Mouse (Mus musculus) right cerebral cortex, postnatal 25 days (tissue): ENCODE data around the gene Gnaq.
"Not testable (repeated sequence)": the region's sequence is repeated elsewhere in the genome, so short reads cannot be mapped to it uniquely, and the experiment has no call there.

Experiments
- DNase-seq: peaks from one replicate; pipeline ENCODE4 v3.0.0; 2022

Gnaq gene

GRCm38 (mm10) chr19:16132791-16132864, at the start of gene Gnaq:
TSS of gene Gnaq (plus strand) at chr19:16132831.
- no peak for DNase-seq

GRCm38 (mm10) chr19:16083981-16084630, 48.5 kb upstream of the Gnaq start:
- DNase-seq = not testable (repeated sequence)

GRCm38 (mm10) chr19:16085248-16085647, 47.4 kb upstream of the Gnaq start:
- DNase-seq = no peak

- DNase-seq = no peak
These were observed 46.5 kb upstream of the Gnaq start for GRCm38 (mm10) chr19:16086154-16086553.

GRCm38 (mm10) chr19:16086581-16086980, 46.0 kb upstream of the Gnaq start:
- DNase-seq = no peak

- no peak for DNase-seq
These were observed 45.2 kb upstream of the Gnaq start for GRCm38 (mm10) chr19:16087391-16087790.

GRCm38 (mm10) chr19:16093616-16094015, 39.0 kb upstream of the Gnaq start:
- DNase-seq = no peak

- no peak for DNase-seq
These were observed 22.7 kb upstream of the Gnaq start for GRCm38 (mm10) chr19:16109901-16110300.

- no peak for DNase-seq
These were observed 22.0 kb upstream of the Gnaq start for GRCm38 (mm10) chr19:16110670-16111069.

- no peak for DNase-seq
These were observed 19.3 kb upstream of the Gnaq start for GRCm38 (mm10) chr19:16113295-16113694.

GRCm38 (mm10) chr19:16118421-16118820, 14.2 kb upstream of the Gnaq start:
- DNase-seq = no peak

- DNase-seq = no peak
These were observed 11.3 kb upstream of the Gnaq start for GRCm38 (mm10) chr19:16121301-16121700.

GRCm38 (mm10) chr19:16128715-16129114, 3.9 kb upstream of the Gnaq start:
- DNase-seq = no peak

- DNase-seq = no peak
These were observed 3.5 kb upstream of the Gnaq start for GRCm38 (mm10) chr19:16129171-16129570.

GRCm38 (mm10) chr19:16130476-16130875, 2.2 kb upstream of the Gnaq start:
- DNase-seq = no peak

GRCm38 (mm10) chr19:16131831-16132230, 800 bp upstream of the Gnaq start:
- DNase-seq = peak; percentile 21

- peak; percentile 88 for DNase-seq
These were observed 266 bp upstream of the Gnaq start for GRCm38 (mm10) chr19:16132340-16132790.

GRCm38 (mm10) chr19:16132865-16133720, 462 bp downstream of the Gnaq start:
- peak; percentile 75 for DNase-seq

GRCm38 (mm10) chr19:16133721-16134570, 1.3 kb downstream of the Gnaq start:
- no peak for DNase-seq

- no peak for DNase-seq
These were observed 5.5 kb downstream of the Gnaq start for GRCm38 (mm10) chr19:16138064-16138580.

GRCm38 (mm10) chr19:16140710-16141109, 8.1 kb downstream of the Gnaq start:
- DNase-seq = no peak

- DNase-seq = no peak
These were observed 9.2 kb downstream of the Gnaq start for GRCm38 (mm10) chr19:16141857-16142256.

- DNase-seq = no peak
These were observed 10.4 kb downstream of the Gnaq start for GRCm38 (mm10) chr19:16142990-16143389.

- no peak for DNase-seq
These were observed 14.8 kb downstream of the Gnaq start for GRCm38 (mm10) chr19:16147446-16147845.
